Mouse (Mus musculus) lung, postnatal 4 days (tissue): Measurements from ENCODE around the gene Wnk2.
"Not testable (repeated sequence)": the region's sequence is repeated elsewhere in the genome, so short reads cannot be mapped to it uniquely, and the experiment has no call there.

Experiments
- DNase-seq, 2 experiments: peaks; one replicate each; pipeline ENCODE4 v3.0.0; 2021

The Wnk2 gene

GRCm38 (mm10) chr13:49087420-49087819 is 60.4 kb downstream of the Wnk2 start:
- no peak for DNase-seq

DNA sequence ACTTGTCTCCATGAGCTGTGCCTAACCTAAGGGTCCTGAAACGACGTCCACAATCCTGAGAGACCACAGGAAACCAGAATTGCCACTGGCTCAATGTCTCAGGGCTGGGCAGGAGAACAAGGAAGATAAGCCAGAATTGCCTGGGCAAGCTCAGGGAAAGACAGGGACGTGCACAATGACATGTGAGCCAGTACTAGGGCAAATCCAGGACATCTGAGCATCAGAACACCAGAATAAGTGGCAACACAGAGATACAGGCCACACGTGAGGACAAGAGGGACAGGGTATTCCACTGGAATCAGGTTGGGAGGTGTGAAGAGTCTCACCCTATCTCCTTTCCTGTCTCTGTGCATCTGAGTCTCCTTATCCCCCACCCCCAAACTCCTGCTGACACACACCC is 61.4 kb downstream of the Wnk2 start:
- no peak for DNase-seq

GRCm38 (mm10) chr13:49085211-49085610 is 62.6 kb downstream of the Wnk2 start:
- no peak for DNase-seq

DNA sequence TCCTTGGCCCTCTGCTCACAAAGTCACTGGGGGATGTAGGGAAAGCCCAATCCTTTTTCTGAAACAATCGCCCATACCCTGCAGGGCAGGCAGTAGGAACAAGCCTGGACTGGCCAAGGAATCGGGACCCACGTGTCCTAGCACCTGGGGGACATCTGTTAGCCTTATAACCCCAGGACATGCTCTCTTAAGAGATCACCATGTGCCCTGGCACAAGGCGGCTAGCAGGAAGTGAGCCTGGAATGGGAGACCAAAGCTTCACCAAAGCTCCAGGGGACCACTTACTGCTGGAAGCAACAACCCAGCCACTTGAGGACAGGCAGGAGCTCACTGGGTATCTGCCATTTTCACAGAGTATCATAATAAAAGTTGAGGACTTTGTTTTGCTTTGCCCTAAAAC is 63.0 kb downstream of the Wnk2 start:
- DNase-seq = no peak

- no peak for DNase-seq
Measured at GRCm38 (mm10) chr13:49083941-49084340, 63.9 kb downstream of the Wnk2 start.

DNA sequence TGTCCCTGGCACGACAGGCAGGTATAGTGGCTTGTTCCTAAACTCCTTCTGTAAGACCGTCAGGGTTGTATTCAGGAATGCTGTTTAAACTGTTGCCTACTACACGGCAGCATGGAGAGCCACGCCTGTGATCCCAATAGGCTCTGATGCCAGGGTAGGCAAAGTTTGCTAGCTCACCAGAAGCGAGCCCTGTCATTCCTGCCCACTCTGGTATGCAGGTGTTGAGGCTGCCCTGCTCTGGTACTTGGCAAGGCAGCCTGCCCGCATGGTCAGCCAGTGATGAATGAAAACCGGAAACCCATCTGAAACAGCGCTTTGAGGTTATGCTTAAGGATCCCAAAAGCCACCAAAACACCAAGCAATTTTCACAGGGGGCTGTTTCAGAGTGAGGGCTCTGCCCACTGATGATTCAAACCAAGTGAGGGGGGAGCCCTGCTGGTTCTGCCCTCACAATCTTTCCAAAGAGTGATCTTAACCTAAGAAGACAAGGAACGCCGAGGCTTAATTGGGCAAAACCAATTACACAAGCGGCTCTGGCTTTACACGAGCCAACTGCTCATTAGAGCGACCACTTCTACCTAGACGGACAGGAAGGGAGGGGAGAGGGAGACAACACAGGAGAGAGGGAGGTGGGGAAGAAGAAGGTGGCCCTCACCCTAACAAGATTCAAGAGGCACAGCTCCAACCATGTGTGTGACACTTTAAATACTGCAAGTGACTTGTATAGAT is 65.5 kb downstream of the Wnk2 start:
- DNase-seq = no peak

- no peak for DNase-seq
Measured at GRCm38 (mm10) chr13:49076196-49076595, 71.6 kb downstream of the Wnk2 start.

DNA sequence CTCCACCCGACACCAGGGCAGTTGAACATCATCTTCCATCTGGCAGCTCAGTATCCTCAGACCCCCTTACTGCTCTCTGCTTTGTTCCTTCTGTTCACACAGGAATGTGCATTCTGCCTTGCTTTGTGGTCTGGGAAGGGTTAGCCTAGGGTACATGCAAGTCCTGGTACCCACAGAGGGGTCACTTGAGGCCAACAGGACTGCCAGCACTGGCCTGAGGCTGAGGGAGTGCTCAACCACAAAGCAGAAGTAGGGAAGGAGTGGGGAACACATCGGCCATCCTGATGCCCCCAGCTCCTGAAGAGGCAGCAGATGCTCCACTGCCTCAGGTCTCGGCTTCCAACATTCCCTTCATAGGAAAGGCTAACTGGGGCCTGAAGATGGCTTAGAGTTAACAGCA is 72.4 kb downstream of the Wnk2 start:
- DNase-seq = no peak

DNA sequence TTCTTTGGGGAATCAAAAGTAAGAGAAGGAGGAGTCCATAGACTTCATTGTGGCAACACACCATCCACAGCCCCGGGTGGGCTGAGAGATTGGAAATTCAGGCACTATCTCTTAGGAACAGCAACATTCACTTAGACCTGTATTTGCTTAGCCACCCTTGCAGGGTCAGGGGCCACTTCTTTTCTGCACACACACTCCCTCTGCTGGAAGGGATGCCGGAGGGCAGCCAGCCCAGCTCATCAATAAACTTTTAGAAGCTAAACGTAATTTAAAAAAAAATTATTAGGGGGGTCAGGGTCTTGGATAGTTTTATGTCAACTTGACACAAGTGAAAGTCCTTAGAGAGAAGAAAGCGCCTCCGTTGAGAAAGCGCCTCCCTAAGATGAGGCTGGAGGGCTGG is 74.5 kb downstream of the Wnk2 start:
- DNase-seq = no peak

- no peak for DNase-seq
Measured at GRCm38 (mm10) chr13:49071861-49072260, 76.0 kb downstream of the Wnk2 start.

- no peak for DNase-seq
Measured at GRCm38 (mm10) chr13:49069979-49070378, 77.8 kb downstream of the Wnk2 start.

DNA sequence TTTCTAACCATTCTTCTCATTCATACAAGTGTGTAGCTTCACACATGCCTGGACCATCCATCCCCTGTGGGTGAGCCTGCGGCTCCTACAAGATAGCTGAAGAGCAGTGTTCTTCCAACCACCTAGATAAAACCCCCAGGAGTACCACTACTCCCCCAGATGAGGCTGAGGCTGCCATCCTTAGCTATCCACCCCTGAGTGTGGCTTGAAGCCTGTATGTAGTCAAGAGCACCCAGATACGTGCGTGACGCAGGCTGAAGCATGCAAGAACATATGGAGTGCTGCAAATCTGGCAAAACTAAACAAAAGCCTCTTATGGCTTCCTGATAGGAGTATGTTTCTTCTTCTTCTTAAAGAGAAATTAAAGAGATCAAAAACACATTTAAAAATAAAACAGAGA is 78.4 kb downstream of the Wnk2 start:
- no peak for DNase-seq

- DNase-seq = no peak
Measured at GRCm38 (mm10) chr13:49064257-49064656, 83.6 kb downstream of the Wnk2 start.

DNA sequence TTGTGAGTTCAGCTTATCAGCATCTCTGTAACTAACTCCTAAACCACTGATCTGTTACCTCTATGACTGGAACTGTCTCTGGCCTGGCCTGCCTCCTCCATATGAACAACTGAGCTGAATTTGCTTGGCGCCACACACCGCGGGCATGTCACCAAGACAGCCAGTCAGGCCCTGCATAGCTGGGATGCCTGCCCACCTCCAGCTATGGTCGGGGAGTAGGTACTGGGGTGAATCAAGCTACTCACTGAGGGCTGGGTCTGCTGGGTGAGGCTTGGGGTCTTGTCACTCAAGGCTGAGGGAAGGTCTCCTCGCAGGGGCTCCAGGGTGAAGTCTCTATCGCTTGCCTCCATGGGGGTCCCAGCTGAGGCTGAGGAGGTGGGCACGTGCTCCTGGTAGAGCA is 87.4 kb downstream of the Wnk2 start:
- DNase-seq = no peak

DNA sequence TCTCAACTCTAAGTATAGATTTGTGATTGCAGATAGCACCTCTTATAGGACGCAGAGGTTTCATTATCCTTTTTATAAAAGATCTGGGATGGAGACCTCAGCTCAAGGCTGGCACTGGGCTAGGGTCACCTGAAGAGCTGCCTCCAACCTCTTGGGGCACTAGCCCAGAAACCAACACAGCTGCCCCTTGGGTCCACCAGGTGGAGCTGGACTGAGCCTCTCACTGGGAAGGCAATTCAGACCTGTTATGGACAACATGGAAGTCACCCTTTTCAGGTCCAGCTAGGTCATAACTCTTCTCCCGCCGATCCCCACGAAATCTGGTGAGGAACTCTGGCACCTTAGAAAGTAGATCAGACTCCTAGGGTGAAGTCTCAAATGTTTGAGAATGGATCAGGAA is 89.3 kb downstream of the Wnk2 start:
- peak; percentile 53 to 68 for DNase-seq

DNA sequence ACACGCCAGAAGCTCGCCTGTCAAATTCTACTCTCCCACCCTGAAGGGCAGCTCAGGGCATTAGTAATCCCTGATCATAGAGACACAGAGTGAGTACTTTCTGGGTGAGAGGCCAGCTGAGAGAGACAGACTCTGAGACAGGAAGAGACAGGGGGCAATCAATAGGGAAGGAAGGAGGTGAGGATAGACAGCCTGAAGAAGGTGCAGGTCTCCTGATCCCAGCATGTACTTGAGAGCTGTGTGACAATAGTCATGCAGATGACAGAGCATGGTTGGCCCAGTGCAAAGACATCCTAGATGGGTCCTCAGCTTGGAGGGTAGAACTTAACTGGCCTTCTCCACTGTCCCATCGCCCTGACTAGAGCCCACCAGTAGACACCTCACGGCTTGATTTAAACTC is 91.5 kb downstream of the Wnk2 start:
- DNase-seq = no peak

DNA sequence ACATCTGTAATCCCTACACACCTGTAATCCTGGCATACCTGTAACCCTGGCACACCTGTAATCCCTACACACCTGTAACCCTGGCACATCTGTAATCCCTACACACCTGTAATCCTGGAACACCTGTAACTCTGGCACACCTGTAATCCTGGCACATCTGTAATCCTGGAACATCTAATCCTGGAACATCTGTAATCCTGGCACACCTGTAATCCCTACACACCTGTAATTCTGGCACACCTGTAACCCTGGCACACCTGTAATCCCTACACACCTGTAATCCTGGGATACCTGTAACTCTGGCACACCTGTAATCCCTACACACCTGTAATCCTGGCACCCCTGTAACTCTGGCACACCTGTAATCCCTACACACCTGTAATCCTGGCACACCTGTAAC is 93.1 kb downstream of the Wnk2 start:
- DNase-seq = not testable (repeated sequence)

DNA sequence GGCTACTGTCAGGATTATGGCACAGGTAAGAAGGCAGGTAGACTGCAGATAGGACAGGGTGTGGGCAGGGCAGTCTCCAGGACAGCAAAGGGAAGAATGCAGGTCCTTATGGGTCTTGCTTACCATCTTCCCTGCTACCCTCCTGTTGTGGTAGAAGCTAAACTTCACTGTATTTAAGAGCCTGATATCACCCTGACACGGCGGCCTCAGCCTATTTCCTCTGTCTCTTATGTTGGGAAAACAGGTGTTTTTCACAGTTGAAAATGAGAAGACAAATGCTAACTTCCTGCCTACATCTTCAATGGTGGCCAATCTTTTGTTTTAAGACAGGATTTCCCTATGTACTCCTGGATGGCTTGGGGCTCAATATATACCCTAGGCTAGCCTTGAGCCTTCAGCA is 94.5 kb downstream of the Wnk2 start:
- no peak for DNase-seq

DNA sequence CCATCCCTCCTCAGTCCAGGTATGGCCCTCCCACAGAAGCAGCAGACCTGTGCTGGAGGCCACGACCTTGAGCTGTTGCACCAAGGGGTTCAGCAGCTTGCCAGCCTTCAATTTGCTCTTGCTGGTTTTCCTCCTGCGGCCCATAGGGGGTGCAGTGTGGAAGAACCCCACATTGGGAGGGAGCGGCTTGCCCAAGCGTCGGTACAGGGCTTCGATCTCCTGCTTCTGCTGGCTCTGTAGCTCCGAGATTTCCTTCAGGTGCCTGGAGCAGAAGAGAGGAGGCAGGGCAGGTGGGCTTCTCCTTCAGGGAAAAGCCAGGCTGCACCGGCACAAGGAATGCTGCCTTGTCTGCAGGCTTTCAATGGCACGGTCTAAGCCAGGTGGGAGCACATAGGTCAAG is 95.3 kb downstream of the Wnk2 start:
- peak in 1 of 2 experiments; percentile 18 for DNase-seq

- DNase-seq = no peak
Measured at GRCm38 (mm10) chr13:49047393-49047792, 100.4 kb downstream of the Wnk2 start.

GRCm38 (mm10) chr13:49044145-49044561 is 103.7 kb downstream of the Wnk2 start:
- no peak for DNase-seq

- no peak for DNase-seq
Measured at GRCm38 (mm10) chr13:49042371-49042770, 105.4 kb downstream of the Wnk2 start.

DNA sequence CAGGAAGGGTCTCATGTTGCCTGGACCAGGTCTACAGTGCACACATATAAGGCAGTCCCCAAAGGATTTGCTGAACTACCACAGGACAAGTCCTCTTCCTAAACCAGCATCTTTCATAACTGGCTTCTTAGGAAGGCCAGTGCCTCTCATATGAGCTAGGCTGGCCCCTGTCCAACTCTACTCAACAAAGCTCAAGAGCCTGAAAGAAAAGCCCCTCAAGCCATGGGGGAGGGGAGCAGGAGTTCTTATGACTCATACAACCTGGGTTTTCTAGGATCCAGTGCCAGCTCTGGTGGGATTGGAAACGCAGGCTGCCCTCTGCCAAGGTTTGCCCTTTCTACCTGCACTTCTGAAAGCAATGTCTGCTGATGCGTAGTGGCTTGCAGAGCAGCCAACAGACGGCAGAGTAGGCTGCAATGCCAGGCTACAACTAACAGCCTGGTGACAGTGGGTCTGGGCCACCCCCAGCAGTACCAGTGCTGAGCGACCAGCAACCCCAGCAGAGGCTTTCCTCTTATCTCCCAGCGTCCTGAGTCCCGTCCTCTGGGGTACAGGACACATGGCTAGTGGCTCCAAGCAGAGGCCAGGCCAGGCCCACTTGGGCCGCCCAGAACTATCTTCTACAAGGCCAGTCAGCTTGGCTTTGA is 110.8 kb downstream of the Wnk2 start:
- peak; percentile 38 to 41 for DNase-seq

- no peak for DNase-seq
Measured at GRCm38 (mm10) chr13:49036436-49036835, 111.4 kb downstream of the Wnk2 start.

DNA sequence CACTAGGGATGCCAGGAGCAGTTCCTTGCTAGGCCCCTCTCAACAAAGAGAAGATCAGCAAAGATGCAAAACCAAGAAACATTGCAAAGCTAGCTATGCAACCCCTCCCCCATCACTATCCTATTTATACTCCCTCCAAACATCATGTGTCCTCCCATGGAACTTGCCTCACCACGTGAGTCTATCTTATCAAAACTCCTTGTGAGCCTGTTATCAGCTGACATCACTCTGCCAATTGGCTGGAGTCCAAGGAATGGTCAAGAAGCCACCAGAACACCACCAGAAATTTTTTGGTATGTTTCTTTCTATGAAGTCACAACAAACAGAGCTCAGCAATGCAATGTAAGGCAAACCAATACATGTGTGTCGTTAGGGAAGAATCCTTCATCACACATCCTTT is 116.8 kb downstream of the Wnk2 start:
- no peak for DNase-seq
